Mouse (Mus musculus) spleen, postnatal 4 days (tissue): ENCODE data around the gene Dynlt1f.
"Not testable (repeated sequence)": the region's sequence is repeated elsewhere in the genome, so short reads cannot be mapped to it uniquely, and the experiment has no call there.

Experiments used
- DNase-seq, 2 experiments: peaks; one replicate each; pipeline ENCODE4 v3.0.0; 2022; ENCODE audit warnings: low spot score in 2 of 2

Dynlt1f gene

DNA sequence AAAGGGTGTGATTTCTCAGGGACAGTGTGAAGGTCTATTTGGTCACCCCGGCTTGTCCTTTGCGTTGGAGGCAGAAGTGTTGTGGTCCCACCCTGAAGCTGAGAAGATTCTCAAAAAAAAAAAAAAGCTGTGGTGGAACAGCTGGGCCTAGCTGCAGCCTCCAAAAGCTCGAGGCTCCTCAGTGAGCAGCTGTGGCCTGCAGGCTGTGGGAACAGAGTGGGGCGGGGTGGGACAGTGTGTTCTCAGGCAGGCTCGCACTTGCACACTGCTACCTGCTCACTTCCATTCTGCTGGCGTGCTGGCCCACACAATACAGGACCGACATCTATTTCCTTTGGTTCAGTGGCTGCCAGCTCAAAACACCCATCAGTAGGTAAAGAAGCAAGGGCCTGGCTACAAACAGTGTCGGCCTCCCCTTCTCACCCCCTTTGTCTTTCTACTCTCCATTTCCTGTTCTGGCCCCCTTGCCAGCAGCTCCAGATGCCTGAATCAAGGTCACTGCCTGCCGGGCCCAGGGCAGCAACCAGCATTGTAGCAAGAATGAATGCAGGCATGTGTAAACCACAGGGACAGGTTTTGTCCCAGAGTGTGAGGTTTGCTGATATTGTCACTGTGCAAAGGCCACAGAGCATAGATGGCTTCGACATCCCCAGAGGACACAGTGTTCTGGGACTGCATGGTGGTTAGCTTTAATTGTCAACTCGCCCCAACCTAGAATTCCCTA is 5.6 kb upstream of the Dynlt1f start:
- DNase-seq = peak in 1 of 2 experiments; percentile 28

DNA sequence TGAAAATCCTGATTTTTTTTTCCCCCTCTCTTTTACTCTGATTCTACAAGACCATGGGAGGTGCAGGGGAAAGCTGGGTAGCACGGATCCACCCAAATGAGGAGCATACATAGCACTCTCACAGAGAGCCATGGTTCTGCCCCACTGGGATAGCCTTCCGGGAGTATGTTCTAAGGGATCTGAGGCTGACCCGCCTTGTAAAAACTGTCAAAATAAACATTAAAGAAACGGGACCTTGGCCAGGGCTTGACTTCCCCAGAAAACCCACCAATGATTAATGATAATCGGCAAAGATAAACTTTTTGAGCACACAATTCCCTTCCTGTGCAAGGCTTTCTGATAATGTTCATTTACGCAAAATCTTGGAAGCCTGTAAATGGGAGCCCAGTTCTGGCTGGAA is 4.9 kb upstream of the Dynlt1f start:
- not testable (repeated sequence) for DNase-seq

GRCm38 (mm10) chr17:6658801-6659200 is 3.1 kb upstream of the Dynlt1f start, which contains the start of gene Sytl3:
TSS of gene Sytl3 (plus strand) at chr17:6659093.
- not testable (repeated sequence) for DNase-seq

GRCm38 (mm10) chr17:6656471-6656870 is 771 bp upstream of the Dynlt1f start:
- DNase-seq = not testable (repeated sequence)

DNA sequence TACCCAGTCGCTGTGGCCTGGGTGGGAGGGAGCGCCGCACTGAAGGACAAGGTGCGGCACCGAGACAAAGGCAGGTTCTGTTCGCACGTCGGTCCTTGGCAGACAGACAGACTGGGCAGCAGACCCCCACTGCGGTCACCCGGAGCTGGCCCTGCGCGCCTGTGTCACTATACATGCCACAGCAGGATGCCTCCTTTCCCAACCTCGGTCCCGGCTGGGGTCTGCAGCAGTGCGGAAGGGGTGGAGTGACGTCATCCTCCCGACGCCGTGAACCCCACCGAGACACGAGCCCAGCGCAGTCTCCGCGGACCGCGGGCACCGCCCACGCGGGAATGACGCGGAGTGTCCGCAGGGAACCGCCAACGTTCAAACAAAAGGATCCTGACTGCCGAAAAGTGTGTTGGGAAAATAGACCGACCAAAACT is 601 bp downstream of the Dynlt1f start:
- peak; percentile 50 to 67 for DNase-seq

DNA sequence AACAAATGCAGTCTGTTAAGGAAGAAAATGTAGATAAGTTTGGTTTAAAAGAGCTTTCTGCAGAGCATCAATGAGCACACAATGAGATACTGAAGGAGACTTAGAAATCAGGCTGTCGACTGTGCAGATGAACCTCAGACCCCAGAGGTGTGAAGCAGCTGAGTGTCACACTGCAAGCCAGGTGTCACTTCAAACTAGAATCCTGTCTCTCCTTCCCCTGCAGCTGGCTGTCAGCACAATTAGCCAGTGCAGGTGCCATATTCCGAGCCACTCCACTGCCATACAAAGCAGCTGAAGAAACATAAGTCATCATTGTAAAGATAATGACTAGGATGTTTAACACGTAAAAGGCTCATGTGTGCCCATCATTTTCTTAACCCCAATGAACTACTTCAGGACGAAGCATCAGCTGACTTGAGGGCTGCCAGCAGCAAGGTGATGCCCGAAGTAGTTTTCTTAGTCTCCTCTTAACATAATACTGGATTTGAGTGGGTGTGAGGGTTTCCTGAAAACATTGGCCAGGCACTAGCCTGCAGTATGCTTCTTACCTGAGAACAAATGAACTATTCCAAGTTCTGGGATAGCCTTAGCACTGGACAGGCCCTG is 2.3 kb downstream of the Dynlt1f start:
- DNase-seq = not testable (repeated sequence)

- not testable (repeated sequence) for DNase-seq
Measured at GRCm38 (mm10) chr17:6650904-6651565, 4.7 kb downstream of the Dynlt1f start.

DNA sequence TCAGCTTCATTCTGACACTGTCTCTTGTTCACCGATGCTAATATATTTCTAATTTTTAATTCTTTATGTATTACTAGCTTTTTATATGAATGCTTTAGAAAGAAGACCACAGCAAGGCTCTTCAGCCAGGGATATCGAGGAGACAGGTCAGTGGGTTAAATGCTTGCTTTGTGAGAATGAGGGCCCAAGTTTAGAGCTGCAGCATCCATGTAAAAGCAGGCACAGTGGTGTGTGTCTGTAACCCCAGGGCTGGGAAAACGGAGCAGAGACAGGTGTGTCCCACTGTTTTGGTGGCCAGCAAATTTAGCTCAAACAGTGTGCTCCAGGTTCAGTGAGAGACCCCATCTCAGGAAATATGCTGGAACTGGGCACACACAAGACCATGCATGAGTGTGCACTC is 8.2 kb downstream of the Dynlt1f start:
- peak in 1 of 2 experiments; percentile 55 for DNase-seq

DNA sequence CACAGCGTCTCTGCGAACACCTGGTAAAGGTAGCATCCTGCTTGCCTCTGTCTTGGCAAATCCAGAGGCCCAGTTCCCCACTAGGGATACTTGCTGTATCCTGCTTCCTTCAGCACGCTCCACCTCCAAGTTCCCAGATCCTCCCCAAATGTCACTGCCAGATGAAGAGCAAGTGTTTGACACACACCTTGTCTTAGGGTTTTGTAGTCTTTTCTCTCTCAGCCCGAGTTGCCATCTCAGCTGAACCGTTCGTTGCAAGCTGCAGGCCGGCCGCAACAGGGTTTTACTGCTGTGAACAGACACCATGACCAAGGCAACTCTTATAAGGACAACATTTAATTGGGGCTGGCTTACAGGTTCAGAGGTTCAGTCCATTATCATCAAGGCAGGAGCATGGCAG is 8.9 kb downstream of the Dynlt1f start:
- peak in 1 of 2 experiments; percentile 62 for DNase-seq

DNA sequence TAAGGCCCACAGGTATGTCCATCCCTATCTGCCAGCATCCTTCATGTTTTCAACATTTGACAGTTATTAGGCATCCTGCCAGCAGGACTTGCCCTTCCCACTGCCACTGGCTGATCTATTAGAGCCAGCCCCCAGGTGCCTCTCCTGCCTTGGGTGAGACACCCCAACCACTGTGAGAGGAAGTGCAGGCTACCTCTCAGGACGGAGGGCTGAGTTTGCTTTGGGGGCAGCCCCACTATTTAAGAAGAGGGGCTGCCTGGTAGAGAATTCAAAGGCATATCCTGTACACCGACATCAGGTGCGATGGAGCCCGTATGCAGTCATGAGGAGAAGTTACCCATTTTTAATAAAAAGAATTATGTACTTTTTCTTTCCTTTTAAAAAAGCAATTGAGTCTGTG is 10.0 kb downstream of the Dynlt1f start:
- DNase-seq = peak in 1 of 2 experiments; percentile 61

DNA sequence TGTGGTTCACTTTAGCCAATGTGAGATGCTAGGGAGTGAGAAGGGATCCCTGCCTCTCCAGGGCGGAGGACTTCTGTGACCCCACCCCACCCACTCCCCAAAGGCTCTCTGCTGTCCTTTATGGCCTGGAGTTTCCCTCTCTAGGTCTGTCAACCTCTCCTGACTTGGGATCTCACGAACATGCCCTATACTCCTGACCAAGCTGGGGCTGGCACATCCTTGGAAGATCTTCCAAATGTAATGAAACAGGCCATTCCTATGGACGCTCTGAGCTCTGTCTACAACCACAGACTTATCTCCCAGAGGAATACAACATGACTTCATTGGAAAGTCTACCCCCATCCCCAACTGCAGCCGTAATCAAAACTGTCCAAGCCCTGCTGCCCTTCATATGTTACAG is 11.0 kb downstream of the Dynlt1f start:
- DNase-seq = peak in 1 of 2 experiments; percentile 56

DNA sequence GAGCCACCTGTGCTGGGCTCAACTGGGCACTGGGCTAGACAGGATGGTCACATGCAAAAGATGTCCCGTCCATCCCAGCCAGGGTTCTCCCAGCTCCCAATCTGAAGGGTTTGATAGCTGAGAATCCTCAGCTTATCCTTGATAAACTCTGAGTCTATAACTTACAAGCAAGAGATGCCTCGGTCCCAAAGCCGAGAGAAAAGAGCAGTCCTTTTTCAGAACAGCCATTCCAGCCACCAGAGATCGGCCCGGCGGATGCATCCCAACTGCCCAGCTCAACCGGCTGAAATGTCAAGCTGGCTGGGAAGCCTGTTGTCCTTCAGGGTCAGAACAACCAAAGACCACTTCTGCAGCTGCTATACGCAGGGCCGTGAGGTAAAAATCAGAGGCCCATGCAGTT is 11.5 kb downstream of the Dynlt1f start:
- peak in 1 of 2 experiments; percentile 55 for DNase-seq

GRCm38 (mm10) chr17:6640771-6641429 is 14.8 kb downstream of the Dynlt1f start:
- peak in 1 of 2 experiments; percentile 60 for DNase-seq

GRCm38 (mm10) chr17:6640044-6640637 is 15.6 kb downstream of the Dynlt1f start:
- peak in 1 of 2 experiments; percentile 54 for DNase-seq

DNA sequence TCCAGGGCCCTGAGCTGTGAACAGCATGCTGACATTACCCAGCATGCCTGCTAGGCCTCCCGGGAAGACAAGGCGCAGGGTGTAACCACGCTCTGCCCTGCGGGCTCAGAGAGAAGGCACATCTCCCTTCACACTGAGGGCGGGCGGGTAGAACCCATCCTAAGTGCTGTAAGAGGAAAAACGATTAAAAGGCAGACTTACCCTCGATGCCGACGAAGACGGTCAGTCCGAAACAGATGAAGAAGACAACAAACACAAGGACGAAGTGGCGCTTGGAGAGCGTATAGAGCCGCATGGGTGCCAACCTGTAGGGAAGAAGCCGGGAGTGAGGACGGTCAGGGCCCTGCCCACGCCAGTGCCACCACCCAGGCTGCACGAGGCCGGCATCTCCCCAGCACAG is 16.2 kb downstream of the Dynlt1f start:
- DNase-seq = peak in 1 of 2 experiments; percentile 53

- DNase-seq = peak in 1 of 2 experiments; percentile 57
Measured at GRCm38 (mm10) chr17:6638444-6638843, 17.3 kb downstream of the Dynlt1f start.

GRCm38 (mm10) chr17:6637434-6637833 is 18.3 kb downstream of the Dynlt1f start:
- peak in 1 of 2 experiments; percentile 57 for DNase-seq

DNA sequence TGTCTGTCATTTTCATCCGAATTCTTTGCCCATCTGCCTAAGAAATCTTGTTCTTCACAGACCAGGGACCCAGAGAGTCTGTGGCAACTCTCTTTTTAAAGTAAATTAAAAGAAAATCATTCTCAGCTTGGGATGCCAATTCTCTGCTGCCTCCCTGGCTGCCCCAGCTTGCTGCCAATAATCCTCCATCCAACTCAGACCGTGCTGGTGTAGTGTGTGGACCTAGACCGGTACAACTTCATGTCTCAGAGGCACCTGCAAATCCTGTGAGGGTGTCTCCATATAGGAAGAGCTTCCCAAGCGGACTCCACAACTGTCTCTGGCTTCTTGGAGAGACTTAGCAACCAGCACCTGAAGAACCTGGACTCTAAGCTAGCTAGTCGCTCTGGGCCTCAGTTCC is 18.8 kb downstream of the Dynlt1f start:
- DNase-seq = peak in 1 of 2 experiments; percentile 67

DNA sequence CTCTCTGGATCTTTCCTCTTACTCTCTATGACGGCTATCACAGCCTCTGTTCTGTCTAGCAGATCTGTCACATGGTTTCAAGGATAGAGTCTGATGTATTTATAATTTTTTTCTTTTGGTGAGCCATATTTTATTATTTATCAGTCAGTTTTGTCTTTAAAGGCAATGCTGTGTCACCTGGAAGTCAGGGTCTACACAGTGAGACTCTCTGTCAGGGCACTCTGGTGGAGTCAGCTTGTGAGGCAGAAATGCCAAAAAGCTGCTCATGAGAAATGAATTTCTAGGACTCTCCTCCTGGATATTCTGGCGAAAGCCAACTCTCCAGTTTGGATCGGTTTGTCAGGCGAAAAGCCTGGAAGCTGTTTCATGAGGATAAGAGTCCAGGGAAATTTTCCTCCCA is 19.9 kb downstream of the Dynlt1f start:
- not testable (repeated sequence) for DNase-seq

DNA sequence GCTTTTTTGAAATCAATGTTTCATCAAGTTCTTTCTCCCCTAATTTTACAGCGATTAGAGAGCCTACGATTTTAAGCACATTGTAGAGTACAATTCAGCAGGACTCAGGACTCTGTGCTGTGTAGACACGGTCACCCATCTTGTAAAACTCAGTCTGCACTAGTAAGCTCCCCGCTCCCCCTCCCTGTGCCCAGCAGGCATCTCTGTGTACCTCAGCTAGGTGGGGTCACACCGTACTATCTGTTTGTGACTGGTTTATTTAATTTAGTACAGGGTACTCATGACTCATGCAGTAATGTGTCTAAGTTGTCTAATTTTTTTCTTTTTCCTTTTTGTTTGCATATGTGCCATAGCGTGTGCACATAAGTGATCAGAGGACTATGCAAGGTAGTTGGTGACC is 22.9 kb downstream of the Dynlt1f start:
- DNase-seq = not testable (repeated sequence)

GRCm38 (mm10) chr17:6630398-6630797 is 25.3 kb downstream of the Dynlt1f start:
- DNase-seq = not testable (repeated sequence)
